Mouse (Mus musculus) liver, postnatal 0 days (tissue): ENCODE measurements at regions not wholly inside any gene's neighbourhood (a gene's known extent, or its start where the extent isn't known, plus 50 kb on each side); places are given as distances from the start of the nearest gene placed in this dataset.
"Not testable (repeated sequence)": the region's sequence is repeated elsewhere in the genome, so short reads cannot be mapped to it uniquely, and the experiment has no call there.

Experiments
- ATAC-seq: fragments of 200-750 bp; cut with Nextera tagmentation; 2 replicates; pipeline ENCODE4 v1.8.0; 2017; ENCODE audit warnings: mild to moderate bottlenecking, moderate library complexity
- DNase-seq: peaks from one replicate; pipeline ENCODE4 v3.0.0-alpha.2; 2016
- H3K27ac ChIP-seq: fragments of 300-500 bp; sonication (generic); 2 replicates; pipeline ENCODE4 v1.5.1; 2014; ENCODE audit warnings: antibody characterized with exemption, moderate library complexity, mild to moderate bottlenecking, low read depth
- H3K27me3 ChIP-seq: fragments of 300-500 bp; sonication (generic); 2 replicates; pipeline ENCODE4 v1.6.1; 2014; ENCODE audit warnings: low read length, control low read depth, mixed read lengths; ENCODE audit not compliant: insufficient read depth
- H3K36me3 ChIP-seq: fragments of 300-500 bp; sonication (generic); replicated peaks from 2 replicates; pipeline ENCODE4 v1.6.1; 2014; ENCODE audit warnings: mild to moderate bottlenecking, control low read depth, low read length, moderate library complexity, mixed read lengths; ENCODE audit not compliant: insufficient read depth
- H3K4me1 ChIP-seq: fragments of 300-500 bp; sonication (generic); 2 replicates; pipeline ENCODE4 v1.6.1; 2014; ENCODE audit warnings: antibody characterized with exemption, mild to moderate bottlenecking, control low read depth; ENCODE audit not compliant: insufficient read depth
- H3K4me2 ChIP-seq: fragments of 300-500 bp; sonication (generic); 2 replicates; pipeline ENCODE4 v1.6.1; 2014; ENCODE audit warnings: low read depth, mild to moderate bottlenecking, low read length, moderate library complexity, mixed read lengths
- H3K4me3 ChIP-seq: fragments of 300-500 bp; sonication (generic); 2 replicates; pipeline ENCODE4 v1.5.1; 2014; ENCODE audit warnings: low read depth, low read length
- H3K9ac ChIP-seq: fragments of 300-500 bp; sonication (generic); replicated peaks from 2 replicates; pipeline ENCODE4 v1.6.1; 2014; ENCODE audit warnings: mild to moderate bottlenecking, moderate library complexity
- H3K9me3 ChIP-seq: fragments of 300-500 bp; sonication (generic); 2 replicates; pipeline ENCODE4 v1.6.1; 2016; ENCODE audit warnings: mild to moderate bottlenecking, control low read depth, low read length, mixed read lengths
- CTCF ChIP-seq: sonication (generic); IDR thresholded peaks from 2 replicates; pipeline ENCODE4 v1.5.1; 2016; ENCODE audit warnings: antibody characterized with exemption, low read depth
- EP300 ChIP-seq: IDR thresholded peaks from 2 replicates; pipeline ENCODE4 v1.6.1; 2016; ENCODE audit warnings: antibody characterized with exemption, low read depth, mild to moderate bottlenecking
- WGBS: fragments of 180-500 bp; shearing (Covaris S2); extraction: QIAGEN DNeasy Blood & Tissue Kit; methylation state at CpG from one replicate; pipeline ENCODE4 v1.1.7; 2014; ENCODE audit not compliant: insufficient replicate concordance; 5-methylcytosine and 5-hydroxymethylcytosine counted together

GRCm38 (mm10) chr16:73200991-73201390 lies 892.9 kb downstream of the Robo1 start:
- no peaks in the 10 kb centered on the region for H3K9me3 ChIP-seq
- H3K27me3 ChIP-seq, result no peaks in the 10 kb centered on the region
- H3K36me3 ChIP-seq, result no peaks in the 10 kb centered on the region
- ATAC-seq (no peak), DNase-seq (no peak)
- H3K27ac ChIP-seq, result no peak overlapping the region
- H3K4me3 ChIP-seq, result no peak overlapping the region
- TF ChIP-seq EP300 (no peak), CTCF (no peak)
- 52% methylated on average over 3 of the region's 3 CpGs for WGBS
- no peak overlapping the region for H3K4me2 ChIP-seq
- no peak overlapping the region for H3K9ac ChIP-seq
- H3K4me1 ChIP-seq, result no peaks in the 10 kb centered on the region

DNA sequence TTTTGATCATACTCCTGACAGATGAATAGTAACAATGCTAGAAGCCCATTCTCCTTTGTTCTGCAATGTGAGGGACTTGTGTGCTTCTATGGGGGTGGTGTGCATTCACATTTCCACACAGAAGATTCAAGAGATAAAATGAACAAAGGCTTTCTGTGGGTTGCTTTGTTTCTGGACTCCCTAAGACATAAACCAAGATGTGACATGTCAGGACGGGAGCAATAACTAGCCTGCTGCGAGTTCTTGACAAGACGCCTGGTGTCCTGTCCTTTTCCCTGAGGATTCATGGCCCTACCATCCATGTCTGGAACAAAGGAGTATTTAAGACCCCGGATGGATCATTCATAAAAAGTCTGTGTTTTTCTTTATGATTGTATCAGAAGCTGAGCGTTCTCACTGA lies 874.7 kb downstream of the Robo1 start:
- H3K27me3 ChIP-seq, result no peaks in the 10 kb centered on the region
- no peak for ATAC-seq
- H3K4me3 ChIP-seq, result no peak overlapping the region
- no peak overlapping the region for H3K27ac ChIP-seq
- H3K9me3 ChIP-seq, result no peaks in the 10 kb centered on the region
- no peak overlapping the region for H3K9ac ChIP-seq
- H3K4me2 ChIP-seq, result no peak overlapping the region
- no peak for DNase-seq
- no peaks in the 10 kb centered on the region for H3K4me1 ChIP-seq
- TF ChIP-seq CTCF (no peak), EP300 (no peak)
- WGBS, result 73% methylated on average over 5 of the region's 5 CpGs
- no peaks in the 10 kb centered on the region for H3K36me3 ChIP-seq

GRCm38 (mm10) chr16:73182258-73182657 lies 874.2 kb downstream of the Robo1 start:
- ATAC-seq (no peak), DNase-seq (no peak)
- Histone ChIP-seq H3K9ac (no peak overlapping the region), H3K27me3 (no peaks in the 10 kb centered on the region), H3K4me1 (no peaks in the 10 kb centered on the region), H3K36me3 (no peaks in the 10 kb centered on the region), H3K4me2 (no peak overlapping the region), H3K4me3 (no peak overlapping the region), H3K9me3 (no peaks in the 10 kb centered on the region), H3K27ac (no peak overlapping the region)
- no peak for TF ChIP-seq CTCF
- TF ChIP-seq EP300, result no peak
- 80% methylated on average over 7 of the region's 7 CpGs for WGBS

DNA sequence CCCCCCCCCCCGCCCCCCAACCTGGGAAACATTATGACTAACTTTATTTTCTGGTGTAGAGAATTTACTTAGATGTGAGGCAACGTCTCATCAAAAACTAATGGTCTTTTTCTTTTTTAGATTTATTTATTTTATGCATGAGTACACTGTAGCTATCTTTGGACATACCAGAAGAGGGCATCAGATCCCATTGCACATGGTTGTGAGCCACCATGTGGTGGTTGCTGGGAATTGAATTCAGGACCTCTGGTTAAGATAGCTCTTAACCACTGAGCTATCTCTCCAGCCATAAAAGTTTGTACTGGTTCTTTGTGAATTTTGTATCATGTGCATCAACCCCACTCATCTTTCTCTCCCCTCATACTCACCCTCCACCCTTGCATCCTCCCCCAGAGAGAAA lies 847.3 kb downstream of the Robo1 start:
- TF ChIP-seq EP300, result no peak
- peak; percentile 44 for TF ChIP-seq CTCF
- 44% methylated on average over 1 of the region's 2 CpGs for WGBS
- Histone ChIP-seq H3K4me2 (no peak overlapping the region), H3K9me3 (no peaks in the 10 kb centered on the region), H3K27me3 (no peaks in the 10 kb centered on the region), H3K27ac (no peak overlapping the region), H3K9ac (no peak overlapping the region), H3K4me3 (no peak overlapping the region), H3K36me3 (no peaks in the 10 kb centered on the region), H3K4me1 (no peaks in the 10 kb centered on the region)
- no peak for DNase-seq
- ATAC-seq, result no peak

DNA sequence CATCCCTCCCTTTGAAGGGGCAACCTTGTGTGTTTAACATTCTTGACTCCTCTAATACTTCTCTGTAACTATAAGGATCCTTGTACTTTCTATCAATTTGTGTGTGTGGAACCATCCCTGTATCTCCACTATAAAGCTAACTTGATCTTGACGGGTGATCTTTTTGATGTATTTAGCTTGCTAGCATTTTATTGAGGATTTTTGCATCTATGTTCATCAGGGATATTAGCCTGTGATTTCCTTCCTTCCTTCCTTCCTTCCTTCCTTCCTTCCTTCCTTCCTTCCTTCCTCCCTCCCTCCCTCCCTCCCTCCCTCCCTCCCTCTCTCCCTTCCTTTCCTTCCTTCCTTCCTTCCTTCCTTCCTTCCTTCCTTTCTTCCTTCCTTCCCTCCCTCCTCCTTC lies 819.8 kb downstream of the Robo1 start:
- H3K4me2 ChIP-seq, result not testable (repeated sequence)
- 80% methylated on average over 1 of the region's 1 CpGs for WGBS

DNA sequence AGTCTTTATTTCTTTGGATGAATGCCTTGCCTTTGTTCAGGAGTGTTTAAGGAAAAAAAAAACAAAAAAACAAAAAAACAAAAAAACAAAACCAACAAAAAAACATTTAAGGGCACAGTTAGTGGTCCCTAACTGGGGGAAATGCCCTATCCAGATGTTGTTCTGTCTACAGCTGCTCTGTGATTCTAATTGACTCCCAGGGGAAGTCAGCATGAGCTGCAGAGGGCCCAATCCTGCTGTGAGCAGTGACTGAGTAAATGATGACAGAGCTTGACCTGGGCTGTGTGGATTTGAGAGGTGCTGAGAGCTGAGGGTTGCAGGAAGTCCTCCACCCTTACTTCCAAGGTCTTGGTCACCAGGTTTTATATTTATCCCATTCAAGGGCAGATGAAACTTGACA lies 812.5 kb downstream of the Robo1 start:
- H3K4me3 ChIP-seq, result no peak overlapping the region
- H3K4me1 ChIP-seq, result no peaks in the 10 kb centered on the region
- no peak for DNase-seq

More for the DNA sequence above, 819.8 kb downstream of the Robo1 start:
- H3K4me1 ChIP-seq, H3K36me3 ChIP-seq, DNase-seq, H3K27ac ChIP-seq, ATAC-seq, H3K9ac ChIP-seq, H3K27me3 ChIP-seq, H3K4me3 ChIP-seq, H3K9me3 ChIP-seq: not testable (repeated sequence)

DNA sequence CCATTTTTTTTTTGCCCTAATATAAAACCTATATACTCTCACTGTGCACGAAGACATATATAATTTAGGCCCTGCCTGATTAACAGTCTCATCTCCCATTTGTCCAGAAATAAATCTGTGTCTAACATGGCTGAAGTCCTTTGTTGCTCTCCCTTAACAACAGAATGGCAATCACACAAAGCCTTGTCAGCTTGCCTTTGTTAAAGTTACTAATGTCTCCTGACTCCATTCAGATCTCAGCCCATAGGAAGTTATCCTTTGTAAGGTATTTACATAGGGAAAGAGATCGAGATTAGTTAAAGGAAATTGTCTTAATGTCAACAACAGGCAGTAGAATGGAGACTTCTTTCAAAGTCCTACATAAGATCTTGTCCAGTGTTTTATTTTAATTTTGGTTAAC lies 809.2 kb downstream of the Robo1 start:
- no peak for ATAC-seq
- H3K9me3 ChIP-seq, result no peaks in the 10 kb centered on the region
- H3K4me1 ChIP-seq, result no peaks in the 10 kb centered on the region
- 45% methylated on average over 2 of the region's 2 CpGs for WGBS
- TF ChIP-seq EP300 (no peak), CTCF (no peak)
- H3K27me3 ChIP-seq, result no peaks in the 10 kb centered on the region
- no peak overlapping the region for H3K9ac ChIP-seq
- no peak overlapping the region for H3K4me2 ChIP-seq
- H3K27ac ChIP-seq, result no peak overlapping the region
- no peaks in the 10 kb centered on the region for H3K36me3 ChIP-seq
- DNase-seq, result no peak
- H3K4me3 ChIP-seq, result no peak overlapping the region

More for the DNA sequence above, 812.5 kb downstream of the Robo1 start:
- TF ChIP-seq EP300 (no peak), CTCF (no peak)
- Histone ChIP-seq H3K27me3 (no peaks in the 10 kb centered on the region), H3K9ac (no peak overlapping the region), H3K9me3 (no peaks in the 10 kb centered on the region), H3K27ac (no peak overlapping the region), H3K36me3 (no peaks in the 10 kb centered on the region), H3K4me2 (no peak overlapping the region)
- ATAC-seq, result no peak
